In genomic region chr11:90002987-90003348, GRCm38 (mm10) we compare ENCODE assay signal across 8 mouse cellular contexts. TPM values are rescaled to one million over a fixed set of nuclear protein-coding genes. Genes with fewer than 3 reads are reported as not detected.
A peak's percentile ranks its signal among the peaks of the same experiment; 100 is the strongest.
DNase-seq lines count a peak whose midpoint lies in the region; ATAC-seq and TF ChIP-seq lines count a peak whose summit lies in the region.

No protein-coding gene starts in this region.

- TF ChIP-seq POLR2A in MEL (IDR thresholded peaks at IDR 0.05; ENCODE audit: control insufficient read depth in 1 of 2, insufficient read depth in 1 of 2, low read depth in 1 of 2, low read length in 2 of 2, poor library complexity in 1 of 2), result no peak

- peaks cover 4% of the 10 kb centered on the region for H3K79me2 ChIP-seq in MEL (ENCODE audit: control insufficient read depth, insufficient read depth, low read length, poor library complexity)

- ATAC-seq in heart, postnatal 0 days (ENCODE audit: insufficient read depth, low read depth), result no peak
- ATAC-seq in hindbrain, embryonic 11.5 days (ENCODE audit: low FRiP score), result peak; percentile 73

- DNase-seq in heart, postnatal 0 days (ENCODE audit: low spot score), result no peak
- no peak for DNase-seq in heart, postnatal 36 days
- no peak for DNase-seq in MEL (ENCODE audit: low read depth, low spot score)
- no peak for DNase-seq in hindbrain, embryonic 11.5 days (ENCODE audit: low spot score)
- DNase-seq in midbrain, embryonic 10.5 days (ENCODE audit: low spot score), result no peak
- DNase-seq in cerebellum, postnatal 14 days, result no peak
- DNase-seq in retina, postnatal 1 day, result no peak
- DNase-seq in layer of hippocampus, adult 9-10 months (ENCODE audit: low spot score), result no peak

- no peak for TF ChIP-seq EP300 in heart, postnatal 0 days (IDR thresholded peaks at IDR 0.05; ENCODE audit: low read depth)
- no peak for TF ChIP-seq EP300 in MEL (IDR thresholded peaks at IDR 0.05; ENCODE audit: low read depth in 1 of 2, low read length in 2 of 2)

- no peak for TF ChIP-seq RAD21 in MEL (IDR thresholded peaks at IDR 0.05; ENCODE audit: low read depth, low read length)

- peak overlapping the region; percentile 60 for H3K4me3 ChIP-seq in heart, postnatal 0 days (ENCODE audit: low read depth, low read length)
- peak overlapping the region; percentile 8 to 97; a peak in 1 of 4 replicates for H3K4me3 ChIP-seq in MEL (ENCODE audit: control insufficient read depth in 1 of 2, insufficient read depth in 1 of 2, low read depth in 2 of 2, low read length in 2 of 2)
- H3K4me3 ChIP-seq in hindbrain, embryonic 11.5 days (ENCODE audit: low read depth, low read length), result peak overlapping the region; percentile 37
- peak overlapping the region; percentile 71 for H3K4me3 ChIP-seq in midbrain, embryonic 10.5 days

- H3K27ac ChIP-seq in heart, postnatal 0 days (ENCODE audit: low read depth), result no peak overlapping the region
- no peak overlapping the region for H3K27ac ChIP-seq in MEL (ENCODE audit: control insufficient read depth, low read depth, low read length)
- no peak overlapping the region for H3K27ac ChIP-seq in hindbrain, embryonic 11.5 days (ENCODE audit: low read depth, low read length)
- H3K27ac ChIP-seq in midbrain, embryonic 10.5 days (replicated peaks), result peak overlapping the region; percentile 87

- H3K36me3 ChIP-seq in heart, postnatal 0 days (replicated peaks; ENCODE audit: control insufficient read depth, insufficient read depth, low read length), result no peaks in the 10 kb centered on the region
- H3K36me3 ChIP-seq in MEL (ENCODE audit: control insufficient read depth in 1 of 2, insufficient read depth in 2 of 2, low read length in 2 of 2), result peaks cover 0 to 13% of the 10 kb centered on the region in 2 experiments; a peak in 2 of 4 replicates
- no peaks in the 10 kb centered on the region for H3K36me3 ChIP-seq in hindbrain, embryonic 11.5 days (ENCODE audit: control insufficient read depth, insufficient read depth, low read length)
- no peaks in the 10 kb centered on the region for H3K36me3 ChIP-seq in midbrain, embryonic 10.5 days

- WGBS in heart, postnatal 0 days, result 10% methylated on average over 7 of the region's 8 CpGs
- WGBS in hindbrain, embryonic 11.5 days, result 11% methylated on average over 8 of the region's 8 CpGs
- 11% methylated on average over 8 of the region's 8 CpGs for WGBS in midbrain, embryonic 10.5 days

- peak overlapping the region; percentile 51; the same call in 1 of the 2 replicates for H3K9ac ChIP-seq in heart, postnatal 0 days (replicated peaks; ENCODE audit: low read depth, low read length)
- no peak overlapping the region for H3K9ac ChIP-seq in MEL (ENCODE audit: control insufficient read depth, low read depth, low read length, poor library complexity, severe bottlenecking)
- peak overlapping the region; percentile 50; the same call in 1 of the 2 replicates for H3K9ac ChIP-seq in hindbrain, embryonic 11.5 days (ENCODE audit: low read depth, low read length)

- TF ChIP-seq CTCF in heart, postnatal 0 days (IDR thresholded peaks at IDR 0.05; ENCODE audit: low read depth), result no peak
- TF ChIP-seq CTCF in MEL (IDR thresholded peaks at IDR 0.05 in 2 of 3, conservative IDR thresholded peaks at IDR 0.05 in 1 of 3; ENCODE audit: control insufficient read depth in 1 of 3, insufficient read depth in 1 of 3, low read depth in 2 of 3, low read length in 3 of 3, poor library complexity in 1 of 3, severe bottlenecking in 1 of 3), result no peak

- peaks cover 6% of the 10 kb centered on the region; the same call in 1 of the 2 replicates for H3K4me1 ChIP-seq in heart, postnatal 0 days (ENCODE audit: control insufficient read depth, insufficient read depth)
- peaks cover 5 to 18% of the 10 kb centered on the region in 2 experiments for H3K4me1 ChIP-seq in MEL (ENCODE audit: control insufficient read depth in 1 of 2, insufficient read depth in 2 of 2, low read length in 2 of 2)
- H3K4me1 ChIP-seq in hindbrain, embryonic 11.5 days (replicated peaks; ENCODE audit: control insufficient read depth, insufficient read depth, low read length), result no peaks in the 10 kb centered on the region
- H3K4me1 ChIP-seq in midbrain, embryonic 10.5 days, result peaks cover 13% of the 10 kb centered on the region

- H3K9me3 ChIP-seq in heart, postnatal 0 days (replicated peaks; ENCODE audit: control insufficient read depth, low read length), result no peaks in the 10 kb centered on the region
- H3K9me3 ChIP-seq in MEL (replicated peaks; ENCODE audit: insufficient read depth, low read length), result no peaks in the 10 kb centered on the region
- H3K9me3 ChIP-seq in hindbrain, embryonic 11.5 days (ENCODE audit: control insufficient read depth, low read length), result no peaks in the 10 kb centered on the region
- no peaks in the 10 kb centered on the region for H3K9me3 ChIP-seq in midbrain, embryonic 10.5 days (replicated peaks)

- intact Hi-C loops in heart, postnatal 36 days (cut with DNase I), result no loop called here

- H3K27me3 ChIP-seq in heart, postnatal 0 days (ENCODE audit: control insufficient read depth, insufficient read depth, low read length), result no peaks in the 10 kb centered on the region
- peaks cover 4 to 21% of the 10 kb centered on the region in 2 experiments; a peak in 3 of 4 replicates for H3K27me3 ChIP-seq in MEL (ENCODE audit: control insufficient read depth in 1 of 2, insufficient read depth in 2 of 2, low read length in 2 of 2)
- no peaks in the 10 kb centered on the region for H3K27me3 ChIP-seq in hindbrain, embryonic 11.5 days (ENCODE audit: control insufficient read depth, insufficient read depth, low read length)
- H3K27me3 ChIP-seq in midbrain, embryonic 10.5 days (ENCODE audit: low read depth, poor library complexity, severe bottlenecking), result peaks cover 4% of the 10 kb centered on the region; the same call in 1 of the 2 replicates

- peak overlapping the region; percentile 85 for H3K4me2 ChIP-seq in heart, postnatal 0 days (ENCODE audit: low read depth, low read length)
- H3K4me2 ChIP-seq in hindbrain, embryonic 11.5 days (replicated peaks; ENCODE audit: low read depth, low read length), result peak overlapping the region; percentile 81

TF ChIP-seq in MEL, 35 proteins besides CTCF, POLR2A, EP300 and RAD21:
- TF ChIP-seq CHD2 (IDR thresholded peaks at IDR 0.05; ENCODE audit: low read length), result no peak
- no peak for TF ChIP-seq MAFK (IDR thresholded peaks at IDR 0.05; ENCODE audit: borderline replicate concordance, low read depth, low read length)
- TF ChIP-seq TCF12 (IDR thresholded peaks at IDR 0.05; ENCODE audit: low read depth, low read length), result no peak
- peak; percentile 53 for TF ChIP-seq ZNF384 (IDR thresholded peaks at IDR 0.05; ENCODE audit: low read depth, low read length)
- no peak for TF ChIP-seq NELFE (IDR thresholded peaks at IDR 0.05; ENCODE audit: low read depth, low read length)
- no peak for TF ChIP-seq ZKSCAN1 (IDR thresholded peaks at IDR 0.05; ENCODE audit: low read depth, low read length)
- TF ChIP-seq POLR2AphosphoS5 (IDR thresholded peaks at IDR 0.05; ENCODE audit: borderline replicate concordance, low read depth, low read length), result no peak
- no peak for TF ChIP-seq MAX (IDR thresholded peaks at IDR 0.05; ENCODE audit: low read length)

RNA-seq across cellular contexts. Expression of gene Pctp, which starts 0.3 kb away (rescaled TPM):
- 5.1 and 5.6 TPM in 2 replicates for total RNA-seq in heart, postnatal 0 days (2014; rRNA removed; ENCODE audit: low replicate concordance)
- polyA plus RNA-seq in heart, postnatal 0 days (2015; fragmentation: Nextera tagmentation; extraction: Ambion mirVana), result 5.7 and 6.5 TPM in 2 replicates
- 1 to 10 TPM; 3.5 to 4.2 TPM for total RNA-seq in heart, postnatal 36 days (2021)
- 6.4 and 7.3 TPM in 2 replicates for total RNA-seq in MEL (2012; rRNA removed)
- 10 to 100 TPM in 1 of 2 experiments, not detected in 1; 10.2 TPM for polyA plus RNA-seq in MEL (2012; ENCODE audit: insufficient read depth in 1 of 2, insufficient read length in 2 of 2, low read depth in 1 of 2, low replicate concordance in 2 of 2, missing spikeins in 1 of 2)
- 5.1 and 6.2 TPM in 2 replicates for polyA plus RNA-seq in hindbrain, embryonic 11.5 days (2014; fragmentation: Nextera tagmentation; extraction: Ambion mirVana)
- polyA plus RNA-seq in midbrain, embryonic 10.5 days (2016; fragmentation: Nextera tagmentation; extraction: Ambion mirVana), result 16.4 and 20.2 TPM in 2 replicates

RNA-seq across cellular contexts. Expression of gene Tmem100, which starts 27.2 kb away (rescaled TPM):
- 12.6 and 14.6 TPM in 2 replicates for total RNA-seq in heart, postnatal 0 days (2014; rRNA removed; ENCODE audit: low replicate concordance)
- 16.1 and 18.3 TPM in 2 replicates for polyA plus RNA-seq in heart, postnatal 0 days (2015; fragmentation: Nextera tagmentation; extraction: Ambion mirVana)
- 10 to 100 TPM; 13.2 to 22.4 TPM for total RNA-seq in heart, postnatal 36 days (2021)
- total RNA-seq in MEL (2012; rRNA removed), result not detected in 2 replicates
- not detected for polyA plus RNA-seq in MEL (2012; ENCODE audit: insufficient read depth in 1 of 2, insufficient read length in 2 of 2, low read depth in 1 of 2, low replicate concordance in 2 of 2, missing spikeins in 1 of 2)
- 6.0 and 6.6 TPM in 2 replicates for polyA plus RNA-seq in hindbrain, embryonic 11.5 days (2014; fragmentation: Nextera tagmentation; extraction: Ambion mirVana)
- 5.8 and 5.9 TPM in 2 replicates for polyA plus RNA-seq in midbrain, embryonic 10.5 days (2016; fragmentation: Nextera tagmentation; extraction: Ambion mirVana)
